Mouse (Mus musculus) liver (tissue): ENCODE data around the gene Ube4a.
A peak's percentile ranks its signal among the peaks of the same experiment; 100 is the strongest.
"Not testable (repeated sequence)": the region's sequence is repeated elsewhere in the genome, so short reads cannot be mapped to it uniquely, and the experiment has no call there.

ENCODE experiments used
- DNase-seq: peaks from one replicate; pipeline ENCODE4 v3.0.0-alpha.2; 2020; ENCODE audit warnings: mixed read lengths

Gene Ube4a

GRCm38 (mm10) chr9:44980242-44980641, 14.8 kb upstream of the Ube4a start, which contains the start of gene Cd3g:
Gene Cd3g (minus strand): TSS chr9:44980431.
- peak; percentile 43 for DNase-seq

DNA sequence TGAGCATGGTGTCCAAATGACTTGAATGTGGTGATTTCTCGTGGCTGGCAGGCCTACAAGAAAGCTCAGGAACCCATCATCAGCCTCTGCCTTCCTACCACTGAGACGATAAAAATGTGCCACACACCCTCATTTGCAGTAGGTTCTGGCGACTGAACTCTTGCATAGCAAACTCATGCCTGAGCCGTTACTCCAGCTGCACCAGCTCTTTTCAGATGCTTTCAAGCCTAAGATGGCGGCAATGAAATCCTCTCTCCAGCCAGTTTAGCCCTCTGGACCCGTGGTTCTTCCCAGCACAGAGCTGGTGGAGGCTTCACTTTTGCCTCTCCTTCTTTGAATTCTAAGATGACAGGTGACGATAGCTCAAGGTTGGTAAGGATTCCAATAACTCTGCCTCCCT, 14.4 kb upstream of the Ube4a start:
- DNase-seq = no peak

DNA sequence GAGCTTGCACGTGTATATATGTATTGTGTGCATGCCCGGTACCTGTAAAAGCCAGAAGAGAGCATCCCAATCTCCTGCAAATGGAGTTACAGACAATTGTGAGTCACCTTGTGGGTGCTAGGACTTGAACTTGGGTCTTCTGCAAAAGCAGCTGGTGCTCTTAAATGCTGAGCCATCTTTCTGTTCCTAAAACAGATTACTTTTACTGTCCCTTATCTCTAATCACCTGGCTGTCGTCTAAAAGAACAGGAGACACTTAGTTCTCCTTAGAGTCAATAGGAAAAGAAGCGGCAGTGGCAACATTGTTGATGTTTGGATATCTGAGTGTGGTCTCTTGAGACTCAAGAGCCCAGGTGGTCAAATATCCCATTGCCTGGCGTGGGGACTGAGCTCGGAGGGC, 12.4 kb upstream of the Ube4a start:
- DNase-seq = no peak

GRCm38 (mm10) chr9:44969450-44969849, 4.0 kb upstream of the Ube4a start:
- no peak for DNase-seq

GRCm38 (mm10) chr9:44967763-44968162, 2.4 kb upstream of the Ube4a start:
- not testable (repeated sequence) for DNase-seq

GRCm38 (mm10) chr9:44966815-44967242, 1.4 kb upstream of the Ube4a start:
- peak; percentile 74 for DNase-seq

DNA sequence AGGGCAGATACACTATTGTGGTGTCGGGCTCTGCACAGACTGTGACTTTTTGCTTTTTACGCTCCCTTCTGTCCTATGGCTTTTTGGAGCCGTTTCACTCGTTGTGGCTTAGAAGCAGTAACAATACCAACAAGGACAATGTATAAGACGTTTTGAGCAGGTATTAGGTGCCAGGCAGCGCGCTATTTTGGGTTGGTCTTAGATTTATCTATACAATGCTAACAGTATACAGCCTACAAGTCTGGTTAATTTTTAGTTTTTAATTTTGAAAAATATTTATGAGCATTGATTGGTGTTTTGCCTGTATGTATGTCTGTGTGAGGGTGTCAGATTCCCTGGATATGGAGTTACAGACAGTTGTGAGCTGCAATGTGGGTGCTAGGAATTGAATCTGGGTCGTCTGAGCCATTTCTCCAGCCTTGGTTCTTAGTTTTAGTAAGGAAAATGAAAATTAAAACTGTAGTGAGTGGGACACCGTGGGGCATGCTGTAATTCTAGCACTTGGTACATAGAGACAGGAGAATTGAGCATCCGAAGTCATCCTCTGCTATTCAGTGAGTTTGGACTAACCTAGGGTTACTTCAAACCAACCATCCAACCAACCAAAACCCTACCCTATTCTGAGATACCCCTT, 550 bp upstream of the Ube4a start:
- no peak for DNase-seq

DNA sequence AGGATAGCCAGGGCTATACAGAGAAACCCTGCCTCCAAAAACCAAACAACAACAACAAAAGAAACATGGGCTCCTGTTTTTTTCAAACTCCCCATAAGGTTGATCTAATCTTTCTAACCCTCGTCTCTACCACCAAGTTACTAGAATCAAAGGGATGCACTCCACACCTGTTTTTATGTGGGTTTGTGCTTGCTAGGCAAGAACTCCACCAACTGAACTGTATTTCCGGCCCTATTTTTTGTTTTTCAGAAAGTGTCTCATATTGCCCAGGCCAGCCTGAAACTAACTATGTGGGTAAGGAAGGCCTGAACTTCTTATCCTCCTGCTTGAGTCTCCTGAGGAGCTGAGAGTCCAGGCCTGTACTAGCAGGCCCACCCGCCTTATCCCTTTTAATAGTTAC, 11.0 kb downstream of the Ube4a start:
- no peak for DNase-seq

DNA sequence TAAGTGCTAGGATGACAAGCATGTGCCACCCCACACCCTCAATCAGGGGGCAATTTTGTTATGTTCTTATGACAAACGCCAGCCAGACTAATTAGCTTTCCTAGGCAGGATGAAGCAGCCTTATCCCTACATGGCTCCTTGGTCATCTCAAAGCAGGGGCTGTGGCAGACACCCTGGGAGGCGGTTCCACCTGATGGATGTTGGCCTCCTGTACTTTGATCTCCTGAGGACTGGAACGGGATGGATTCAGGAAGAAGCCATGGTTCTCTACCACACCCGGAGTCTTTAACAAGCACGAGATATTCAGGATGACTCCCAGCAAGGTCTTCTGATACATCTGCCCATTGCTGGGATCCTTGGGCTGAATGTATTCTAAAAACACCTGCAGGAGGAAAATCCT, 17.6 kb downstream of the Ube4a start:
- no peak for DNase-seq

DNA sequence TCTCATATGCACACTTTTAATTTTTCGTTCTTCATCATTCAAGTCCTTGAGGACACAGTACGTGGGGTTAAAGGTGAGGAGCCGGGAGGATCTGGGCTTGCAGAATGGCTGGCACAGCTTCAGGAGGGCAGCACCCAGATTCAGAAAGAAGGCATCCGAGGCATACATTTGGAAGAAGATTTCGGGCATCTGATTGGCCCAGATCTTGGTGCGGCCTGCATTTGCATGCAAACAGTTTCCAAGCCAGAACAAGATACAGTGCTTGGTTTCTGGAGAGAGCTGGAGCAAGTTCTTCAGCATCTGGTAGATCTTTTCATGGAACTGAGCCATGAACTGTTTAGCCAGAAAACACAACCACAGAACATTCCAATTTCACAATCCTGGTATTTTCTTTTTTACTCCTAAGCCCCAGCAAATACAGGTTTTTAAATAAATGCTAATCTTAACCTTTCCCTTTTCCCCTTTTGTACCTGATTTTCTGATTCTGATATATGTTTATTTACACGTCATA, 19.2 kb downstream of the Ube4a start:
- no peak for DNase-seq

GRCm38 (mm10) chr9:44942421-44942820, 23.0 kb downstream of the Ube4a start:
- DNase-seq = no peak

GRCm38 (mm10) chr9:44941756-44942155, 23.6 kb downstream of the Ube4a start:
- no peak for DNase-seq

DNA sequence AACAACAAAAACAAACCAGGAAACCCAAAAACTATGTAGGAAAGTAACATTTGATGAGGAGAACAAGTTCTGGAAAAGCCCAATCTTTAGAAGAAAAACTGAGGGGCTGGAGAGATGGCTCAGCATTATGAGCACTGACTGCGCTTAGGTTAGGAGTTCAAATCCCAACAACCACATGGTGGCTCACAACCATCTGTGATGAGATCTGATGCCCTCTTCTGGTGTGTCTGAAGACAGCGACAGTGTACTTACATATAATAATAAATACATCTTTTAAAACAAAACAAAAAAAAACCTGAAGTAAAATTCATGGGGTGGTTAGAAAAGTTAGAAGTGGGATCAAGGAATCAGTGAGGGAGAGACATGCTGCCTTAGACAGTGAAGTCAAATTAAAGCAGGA, 43.9 kb downstream of the Ube4a start:
- no peak for DNase-seq

DNA sequence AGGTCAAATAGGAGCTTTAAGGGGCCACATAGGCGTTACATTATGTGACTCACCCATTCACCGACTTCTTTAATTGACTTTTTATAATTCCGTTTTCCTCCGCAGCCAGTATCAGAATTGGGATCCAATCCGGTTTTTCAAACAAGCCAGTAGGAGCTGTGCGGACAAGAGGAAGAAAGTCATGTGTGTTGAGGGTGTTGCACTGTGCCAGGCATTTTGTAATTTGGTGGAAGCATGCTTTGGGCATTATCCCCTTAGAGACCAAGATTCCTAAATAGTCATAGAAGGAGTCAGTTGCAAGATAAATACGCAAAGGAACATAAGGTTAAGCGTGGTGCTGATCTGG, 44.3 kb downstream of the Ube4a start:
- DNase-seq = peak; percentile 40

- peak; percentile 87 for DNase-seq
Measured at GRCm38 (mm10) chr9:44920374-44921122, 44.9 kb downstream of the Ube4a start, which contains the start of gene Atp5l. Gene Atp5l (minus strand): TSS chr9:44920742.

DNA sequence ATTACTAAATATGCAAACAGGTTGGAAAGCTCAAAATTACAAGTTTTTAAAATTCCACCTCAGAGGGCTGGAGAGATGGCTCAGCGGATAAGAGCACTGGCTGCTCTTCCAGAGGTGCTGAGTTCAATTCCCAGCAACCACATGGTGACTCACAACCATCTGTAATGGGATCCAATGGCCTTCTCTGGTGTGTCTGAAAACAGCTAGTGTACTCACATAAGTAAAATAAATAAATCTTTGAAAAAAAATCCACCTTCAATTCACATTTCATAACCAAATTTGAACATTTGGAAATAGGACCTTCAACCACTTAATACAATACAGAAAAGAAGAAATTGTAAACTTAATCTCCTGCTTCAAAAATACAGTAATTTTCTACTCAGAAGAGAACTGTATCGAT, 45.8 kb downstream of the Ube4a start:
- DNase-seq = no peak

- peak; percentile 29 for DNase-seq
Measured at GRCm38 (mm10) chr9:44916196-44916595, 49.2 kb downstream of the Ube4a start.

GRCm38 (mm10) chr9:44914706-44915105, 50.7 kb downstream of the Ube4a start:
- DNase-seq = no peak

GRCm38 (mm10) chr9:44911365-44911764, 54.0 kb downstream of the Ube4a start:
- no peak for DNase-seq

- DNase-seq = no peak
Measured at GRCm38 (mm10) chr9:44905620-44906019, 59.8 kb downstream of the Ube4a start.

GRCm38 (mm10) chr9:44904964-44905363, 60.4 kb downstream of the Ube4a start:
- DNase-seq = no peak

GRCm38 (mm10) chr9:44903856-44904255, 61.5 kb downstream of the Ube4a start:
- no peak for DNase-seq

DNA sequence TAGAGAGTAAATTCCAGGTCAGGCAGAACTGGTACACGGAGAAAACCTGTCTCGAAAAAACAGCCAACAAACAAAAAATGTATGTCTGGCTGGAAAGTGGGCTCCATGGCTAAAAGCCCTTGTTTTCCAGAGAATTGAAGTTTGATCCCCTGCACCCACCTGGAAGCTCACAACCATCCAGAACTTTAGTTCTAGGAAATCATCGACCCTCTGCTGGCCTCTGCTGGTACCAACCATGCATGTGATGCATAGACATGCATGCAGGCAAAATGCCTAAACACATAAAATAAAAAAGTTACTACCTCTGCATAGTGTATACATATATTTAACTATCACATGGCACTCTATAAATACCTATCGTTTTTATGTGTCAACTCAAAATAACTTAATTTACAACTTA, 65.0 kb downstream of the Ube4a start:
- DNase-seq = no peak

DNA sequence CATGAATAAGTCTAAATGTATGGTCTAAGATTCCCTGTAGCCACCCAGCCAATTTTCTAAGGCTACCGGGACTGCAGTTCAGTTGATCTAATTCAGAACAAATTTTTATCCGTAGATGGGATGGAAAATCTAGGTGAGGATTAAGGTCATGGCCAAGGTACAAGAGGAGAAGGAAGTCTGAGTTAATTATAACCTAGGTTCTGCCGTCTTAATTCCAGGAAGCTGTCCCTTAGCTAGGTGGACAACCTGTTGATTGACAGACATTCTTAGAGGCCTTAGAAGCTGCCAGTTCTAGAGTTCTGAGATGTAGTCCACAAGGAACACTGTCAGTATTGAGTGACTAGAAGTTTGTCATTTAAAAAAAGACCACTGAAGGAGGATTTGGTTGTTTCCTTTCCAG, 65.7 kb downstream of the Ube4a start:
- DNase-seq = no peak
